Mouse (Mus musculus) heart, embryonic 13.5 days (tissue): ENCODE measurements around the gene Zcchc7. TPM values are rescaled to one million over a fixed set of nuclear protein-coding genes. Genes with fewer than 3 reads are reported as not detected.

ENCODE experiments used
- ATAC-seq: fragments of 200-750 bp; cut with Nextera tagmentation; 2 replicates; pipeline ENCODE4 v1.8.0; 2017; ENCODE audit warnings: moderate TSS enrichment; ENCODE audit not compliant: insufficient number of reproducible peaks, low FRiP score, low TSS enrichment; ENCODE audit errors: extremely low read depth
- H3K27ac ChIP-seq: fragments of 300-500 bp; sonication (generic); replicated peaks from 2 replicates; pipeline ENCODE4 v1.5.1; 2015; ENCODE audit warnings: moderate library complexity, mild to moderate bottlenecking, inconsistent platforms
- H3K27me3 ChIP-seq: fragments of 300-500 bp; sonication (generic); replicated peaks from 2 replicates; pipeline ENCODE4 v1.6.1; 2015; ENCODE audit warnings: mild to moderate bottlenecking, inconsistent platforms
- H3K36me3 ChIP-seq: fragments of 300-500 bp; sonication (generic); 2 replicates; pipeline ENCODE4 v1.6.1; 2015; ENCODE audit warnings: mild to moderate bottlenecking, inconsistent platforms
- H3K4me1 ChIP-seq: fragments of 300-500 bp; sonication (generic); 2 replicates; pipeline ENCODE4 v1.6.1; 2015; ENCODE audit warnings: inconsistent platforms
- H3K4me2 ChIP-seq: fragments of 300-500 bp; sonication (generic); 2 replicates; pipeline ENCODE4 v1.6.1; 2015; ENCODE audit warnings: inconsistent platforms, mild to moderate bottlenecking, moderate library complexity
- H3K4me3 ChIP-seq: fragments of 300-500 bp; sonication (generic); 2 replicates; pipeline ENCODE4 v1.5.1; 2015; ENCODE audit warnings: moderate library complexity, mild to moderate bottlenecking, inconsistent platforms
- H3K9ac ChIP-seq: fragments of 300-500 bp; sonication (generic); 2 replicates; pipeline ENCODE4 v1.6.1; 2015; ENCODE audit warnings: inconsistent platforms, mild to moderate bottlenecking, moderate library complexity
- H3K9me3 ChIP-seq: fragments of 300-500 bp; sonication (generic); 2 replicates; pipeline ENCODE4 v1.6.1; 2016; ENCODE audit warnings: inconsistent platforms
- WGBS: fragments of 180-500 bp; shearing (Covaris S2); methylation state at CpG from one replicate; pipeline ENCODE4 v1.1.7; 2015; ENCODE audit warnings: mixed read lengths; 5-methylcytosine and 5-hydroxymethylcytosine counted together
- polyA plus RNA-seq: library from polyadenylated mRNA; unstranded; fragments of >200 nt; fragmentation: Nextera tagmentation; extraction: Ambion mirVana; gene quantifications from 2 replicates; pipeline ENCODE4 v1.2.1, GENCODE M21; 2015

The Zcchc7 gene
- polyA plus RNA-seq, 1 experiment from 2014 or later: 15.5 TPM

- Histone ChIP-seq H3K27ac (no peak overlapping the region), H3K9me3 (no peaks in the 10 kb centered on the region), H3K9ac (no peak overlapping the region), H3K4me1 (no peaks in the 10 kb centered on the region), H3K36me3 (peaks cover 31% of the 10 kb centered on the region), H3K4me2 (no peak overlapping the region), H3K27me3 (no peaks in the 10 kb centered on the region), H3K4me3 (no peak overlapping the region)
- no peak for ATAC-seq
- 84% methylated on average over 7 of the region's 7 CpGs for WGBS
Measured at GRCm38 (mm10) chr4:44922466-44923128, 166.9 kb downstream of the Zcchc7 start.

GRCm38 (mm10) chr4:44923129-44923481 lies 167.4 kb downstream of the Zcchc7 start:
- no peaks in the 10 kb centered on the region for H3K4me1 ChIP-seq
- H3K27me3 ChIP-seq: no peaks in the 10 kb centered on the region
- H3K36me3 ChIP-seq: peaks cover 33% of the 10 kb centered on the region
- no peak overlapping the region for H3K27ac ChIP-seq
- H3K9me3 ChIP-seq: no peaks in the 10 kb centered on the region
- H3K4me2 ChIP-seq: no peak overlapping the region
- H3K9ac ChIP-seq: no peak overlapping the region
- ATAC-seq: no peak
- no peak overlapping the region for H3K4me3 ChIP-seq
- WGBS: 81% methylated on average over 5 of the region's 5 CpGs

- no peaks in the 10 kb centered on the region for H3K9me3 ChIP-seq
- H3K4me3 ChIP-seq: no peak overlapping the region
- no peak overlapping the region for H3K9ac ChIP-seq
- no peaks in the 10 kb centered on the region for H3K27me3 ChIP-seq
- 81% methylated on average over 2 of the region's 2 CpGs for WGBS
- no peaks in the 10 kb centered on the region for H3K4me1 ChIP-seq
- H3K36me3 ChIP-seq: peaks cover 68% of the 10 kb centered on the region
- H3K4me2 ChIP-seq: no peak overlapping the region
- H3K27ac ChIP-seq: no peak overlapping the region
- no peak for ATAC-seq
Measured at GRCm38 (mm10) chr4:44927934-44928333, 172.3 kb downstream of the Zcchc7 start.

GRCm38 (mm10) chr4:44928790-44929189 lies 173.1 kb downstream of the Zcchc7 start:
- no peaks in the 10 kb centered on the region for H3K9me3 ChIP-seq
- 88% methylated on average over 3 of the region's 3 CpGs for WGBS
- no peak overlapping the region for H3K27ac ChIP-seq
- H3K4me1 ChIP-seq: no peaks in the 10 kb centered on the region
- H3K9ac ChIP-seq: no peak overlapping the region
- H3K4me2 ChIP-seq: no peak overlapping the region
- no peak overlapping the region for H3K4me3 ChIP-seq
- ATAC-seq: no peak
- H3K27me3 ChIP-seq: no peaks in the 10 kb centered on the region
- H3K36me3 ChIP-seq: peaks cover 76% of the 10 kb centered on the region

GRCm38 (mm10) chr4:44930406-44930805 lies 174.7 kb downstream of the Zcchc7 start:
- H3K4me3 ChIP-seq: no peak overlapping the region
- no peak overlapping the region for H3K27ac ChIP-seq
- no peak overlapping the region for H3K9ac ChIP-seq
- ATAC-seq: no peak
- H3K9me3 ChIP-seq: no peaks in the 10 kb centered on the region
- no peaks in the 10 kb centered on the region for H3K4me1 ChIP-seq
- 86% methylated on average over 7 of the region's 7 CpGs for WGBS
- peaks cover 77% of the 10 kb centered on the region for H3K36me3 ChIP-seq
- no peaks in the 10 kb centered on the region for H3K27me3 ChIP-seq
- no peak overlapping the region for H3K4me2 ChIP-seq

- H3K4me2 ChIP-seq: no peak overlapping the region
- H3K9ac ChIP-seq: no peak overlapping the region
- no peak for ATAC-seq
- peaks cover 64% of the 10 kb centered on the region for H3K36me3 ChIP-seq
- 89% methylated on average over 6 of the region's 6 CpGs for WGBS
- H3K4me3 ChIP-seq: no peak overlapping the region
- no peaks in the 10 kb centered on the region for H3K27me3 ChIP-seq
- no peaks in the 10 kb centered on the region for H3K4me1 ChIP-seq
- H3K27ac ChIP-seq: no peak overlapping the region
- no peaks in the 10 kb centered on the region for H3K9me3 ChIP-seq
Measured at GRCm38 (mm10) chr4:44931732-44932131, 176.1 kb downstream of the Zcchc7 start.

GRCm38 (mm10) chr4:44938359-44939340 lies 183.0 kb downstream of the Zcchc7 start:
- WGBS: 69% methylated on average over 8 of the region's 8 CpGs
- no peak for ATAC-seq
- Histone ChIP-seq H3K27me3 (0 out of 2 replicates have a peak, but pooled peaks cover 4% of the 10 kb centered on the region), H3K36me3 (peaks cover 6% of the 10 kb centered on the region), H3K4me2 (no peak overlapping the region), H3K4me1 (no peaks in the 10 kb centered on the region), H3K4me3 (no peak overlapping the region), H3K9me3 (no peaks in the 10 kb centered on the region), H3K27ac (no peak overlapping the region), H3K9ac (no peak overlapping the region)

- H3K27ac ChIP-seq: no peak overlapping the region
- no peaks in the 10 kb centered on the region for H3K4me1 ChIP-seq
- no peak overlapping the region for H3K9ac ChIP-seq
- WGBS: 80% methylated on average over 14 of the region's 14 CpGs
- H3K4me3 ChIP-seq: no peak overlapping the region
- no peaks in the 10 kb centered on the region for H3K36me3 ChIP-seq
- H3K4me2 ChIP-seq: no peak overlapping the region
- no peak for ATAC-seq
- no peaks in the 10 kb centered on the region for H3K9me3 ChIP-seq
- H3K27me3 ChIP-seq: 0 out of 2 replicates have a peak, but pooled peaks cover 4% of the 10 kb centered on the region
Measured at GRCm38 (mm10) chr4:44939576-44940249, 184.0 kb downstream of the Zcchc7 start.

GRCm38 (mm10) chr4:44940286-44940685 lies 184.6 kb downstream of the Zcchc7 start:
- Histone ChIP-seq H3K9me3 (no peaks in the 10 kb centered on the region), H3K4me2 (no peak overlapping the region), H3K36me3 (no peaks in the 10 kb centered on the region), H3K27me3 (0 out of 2 replicates have a peak, but pooled peaks cover 4% of the 10 kb centered on the region), H3K4me1 (no peaks in the 10 kb centered on the region), H3K27ac (no peak overlapping the region), H3K4me3 (no peak overlapping the region), H3K9ac (no peak overlapping the region)
- 72% methylated on average over 9 of the region's 9 CpGs for WGBS
- no peak for ATAC-seq

- no peak for ATAC-seq
Measured at GRCm38 (mm10) chr4:44942237-44942636, 186.6 kb downstream of the Zcchc7 start.

GRCm38 (mm10) chr4:44943480-44943879 lies 187.8 kb downstream of the Zcchc7 start:
- Histone ChIP-seq H3K4me1 (no peaks in the 10 kb centered on the region), H3K4me3 (no peak overlapping the region), H3K4me2 (no peak overlapping the region), H3K9ac (no peak overlapping the region), H3K36me3 (no peaks in the 10 kb centered on the region), H3K9me3 (no peaks in the 10 kb centered on the region), H3K27me3 (0 out of 2 replicates have a peak, but pooled peaks cover 4% of the 10 kb centered on the region), H3K27ac (no peak overlapping the region)
- 70% methylated on average over 6 of the region's 6 CpGs for WGBS
- no peak for ATAC-seq

More at GRCm38 (mm10) chr4:44942237-44942636, 186.6 kb downstream of the Zcchc7 start:
- Histone ChIP-seq H3K4me2 (no peak overlapping the region), H3K4me3 (no peak overlapping the region), H3K36me3 (no peaks in the 10 kb centered on the region), H3K9me3 (no peaks in the 10 kb centered on the region), H3K27ac (no peak overlapping the region), H3K4me1 (no peaks in the 10 kb centered on the region), H3K27me3 (0 out of 2 replicates have a peak, but pooled peaks cover 4% of the 10 kb centered on the region), H3K9ac (no peak overlapping the region)
- 68% methylated on average over 1 of the region's 1 CpGs for WGBS
